Mouse (Mus musculus): ENCODE measurements at regions not wholly inside any gene's neighbourhood (a gene's known extent, or its start where the extent isn't known, plus 50 kb on each side); places are given as distances from the start of the nearest gene placed in this dataset.

DNA sequence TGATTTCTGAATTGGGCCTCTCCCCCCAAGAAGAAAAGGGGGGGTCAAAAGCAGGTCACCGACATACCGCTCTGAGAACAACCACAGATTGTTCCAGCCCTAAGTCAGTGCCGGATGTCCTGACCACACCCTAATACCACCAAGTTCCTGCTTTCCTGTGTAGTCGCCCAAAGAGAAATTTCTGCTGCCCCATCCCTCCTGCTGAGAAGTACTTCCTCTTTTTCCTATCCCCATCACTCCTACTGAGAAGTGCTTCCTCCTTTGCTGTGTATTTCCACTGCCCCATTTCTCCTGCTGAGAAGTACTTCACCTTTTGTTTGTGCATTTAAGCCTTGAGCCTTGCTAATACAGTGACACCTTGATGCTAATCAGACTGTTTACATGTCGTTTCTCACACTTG is 1160.4 kb downstream of the A830018L16Rik start:
- no peak for TF ChIP-seq ZC3H11A (IDR thresholded peaks at IDR 0.05; ENCODE audit: borderline replicate concordance, low read depth, low read length)
- no peak for TF ChIP-seq ZNF384 (IDR thresholded peaks at IDR 0.05; ENCODE audit: low read depth, low read length)
- no peak for TF ChIP-seq CHD2 (IDR thresholded peaks at IDR 0.05; ENCODE audit: low read depth, low read length)
- no peak for TF ChIP-seq HCFC1 (IDR thresholded peaks at IDR 0.05; ENCODE audit: borderline replicate concordance, insufficient read depth, low read length)
- TF ChIP-seq MAFK (IDR thresholded peaks at IDR 0.05; ENCODE audit: insufficient read depth, low read depth, low read length), result no peak
